In genomic region chr19:36266346-36266745, GRCm38 (mm10) we compare ENCODE assay signal across 18 mouse cellular contexts.
DNase-seq lines count a peak whose midpoint lies in the region; ATAC-seq and TF ChIP-seq lines count a peak whose summit lies in the region.
"Had no signal": no experiment of that assay in that cellular context is flagged by ENCODE, and none has a peak within 500 bp of the region (broad histone marks: within the 10 kb centered on the region; RNA-seq: fewer than 3 reads in every experiment).

No protein-coding gene starts in this region.

- peaks cover 43% of the 10 kb centered on the region for H3K4me1 ChIP-seq in heart, embryonic 13.5 days
- H3K4me1 ChIP-seq in liver, postnatal 0 days (ENCODE audit: insufficient read depth) = no peaks in the 10 kb centered on the region
- H3K4me1 ChIP-seq: neural tube, embryonic 15.5 days had no signal

- no peaks in the 10 kb centered on the region for H3K9me3 ChIP-seq in heart, embryonic 13.5 days
- no peaks in the 10 kb centered on the region for H3K9me3 ChIP-seq in liver, postnatal 0 days (ENCODE audit: low read length)
- H3K9me3 ChIP-seq: neural tube, embryonic 15.5 days had no signal

- TF ChIP-seq EP300 in liver, postnatal 0 days (IDR thresholded peaks at IDR 0.05; ENCODE audit: low read depth) = no peak

- 52% methylated on average over 8 of the region's 8 CpGs for WGBS in heart, embryonic 13.5 days
- 17% methylated on average over 8 of the region's 8 CpGs for WGBS in liver, postnatal 0 days (ENCODE audit: insufficient replicate concordance)

- no peak for TF ChIP-seq CTCF in liver, postnatal 0 days (IDR thresholded peaks at IDR 0.05; ENCODE audit: low read depth)

- DNase-seq in heart, adult 18-20 months = no peak
- peak; percentile 45 for DNase-seq in T-cell, adult 2 months (ENCODE audit: low spot score)
- DNase-seq in liver, postnatal 0 days = peak; percentile 56
- peak; percentile 16 to 27 for DNase-seq in thymus, postnatal 10 days (ENCODE audit: low spot score in 2 of 2)
- DNase-seq in adrenal gland, postnatal 25 days = no peak
- DNase-seq in adrenal gland, postnatal 36 days = no peak
- DNase-seq: embryo, embryonic 11 days; gastrocnemius, postnatal 14 days; kidney, adult 9 months; right cerebral cortex, postnatal 25 days had no signal

- no peak overlapping the region for H3K9ac ChIP-seq in heart, embryonic 13.5 days
- no peak overlapping the region for H3K9ac ChIP-seq in liver, postnatal 0 days (replicated peaks)
- H3K9ac ChIP-seq: liver, embryonic 14.5 days; neural tube, embryonic 15.5 days had no signal

- H3K27me3 ChIP-seq in heart, embryonic 13.5 days (replicated peaks) = no peaks in the 10 kb centered on the region
- no peaks in the 10 kb centered on the region for H3K27me3 ChIP-seq in liver, postnatal 0 days (ENCODE audit: insufficient read depth, low read length)
- H3K27me3 ChIP-seq: CH12.LX; neural tube, embryonic 15.5 days had no signal

- no peak for ATAC-seq in heart, embryonic 13.5 days (ENCODE audit: extremely low read depth, insufficient number of reproducible peaks, low FRiP score, low TSS enrichment)
- peak; percentile 44; the same call in 1 of the 2 replicates for ATAC-seq in liver, postnatal 0 days
- ATAC-seq: forebrain, embryonic 16.5 days; hindbrain, embryonic 16.5 days had no signal

- H3K4me3 ChIP-seq in heart, embryonic 13.5 days = no peak overlapping the region
- no peak overlapping the region for H3K4me3 ChIP-seq in liver, postnatal 0 days (ENCODE audit: low read depth, low read length)
- H3K4me3 ChIP-seq: neural tube, embryonic 15.5 days had no signal

- no peaks in the 10 kb centered on the region for H3K36me3 ChIP-seq in heart, embryonic 13.5 days
- no peaks in the 10 kb centered on the region for H3K36me3 ChIP-seq in liver, postnatal 0 days (replicated peaks; ENCODE audit: insufficient read depth, low read length)
- H3K36me3 ChIP-seq: neural tube, embryonic 15.5 days had no signal

- no peak overlapping the region for H3K4me2 ChIP-seq in heart, embryonic 13.5 days
- peak overlapping the region; percentile 6 for H3K4me2 ChIP-seq in liver, postnatal 0 days (ENCODE audit: low read depth, low read length)
- H3K4me2 ChIP-seq: neural tube, embryonic 15.5 days had no signal

- H3K27ac ChIP-seq in heart, embryonic 13.5 days (replicated peaks) = peak overlapping the region; percentile 57
- H3K27ac ChIP-seq in liver, postnatal 0 days (ENCODE audit: low read depth) = peak overlapping the region; percentile 67
- H3K27ac ChIP-seq: liver, embryonic 14.5 days; macrophage; neural tube, embryonic 15.5 days; stomach, postnatal 0 days had no signal

Comparison
In these comparisons a context has a peak if more than half of its experiments do, and no peak if none do; other contexts are left out.
1. DNase-seq: peak in T-cell, adult 2 months (single experiment), liver, postnatal 0 days (single experiment) and thymus, postnatal 10 days (2 of 2); none in heart, adult 18-20 months (0 of 2), adrenal gland, postnatal 25 days (single experiment) and adrenal gland, postnatal 36 days (0 of 2).